Mouse (Mus musculus): ENCODE measurements around the gene AC161166.1. TPM values are rescaled to one million over a fixed set of nuclear protein-coding genes. Genes with fewer than 3 reads are reported as not detected.
"Not testable (repeated sequence)": the region's sequence is repeated elsewhere in the genome, so short reads cannot be mapped to it uniquely, and the experiment has no call there.

The AC161166.1 gene
- polyA plus RNA-seq, 1 experiment from 2014 or later: 0.07 TPM

- DNase-seq (ENCODE audit: low spot score): no peak
These were observed 25.6 kb downstream of the AC161166.1 start for GRCm38 (mm10) chr7:24486654-24487130.

DNA sequence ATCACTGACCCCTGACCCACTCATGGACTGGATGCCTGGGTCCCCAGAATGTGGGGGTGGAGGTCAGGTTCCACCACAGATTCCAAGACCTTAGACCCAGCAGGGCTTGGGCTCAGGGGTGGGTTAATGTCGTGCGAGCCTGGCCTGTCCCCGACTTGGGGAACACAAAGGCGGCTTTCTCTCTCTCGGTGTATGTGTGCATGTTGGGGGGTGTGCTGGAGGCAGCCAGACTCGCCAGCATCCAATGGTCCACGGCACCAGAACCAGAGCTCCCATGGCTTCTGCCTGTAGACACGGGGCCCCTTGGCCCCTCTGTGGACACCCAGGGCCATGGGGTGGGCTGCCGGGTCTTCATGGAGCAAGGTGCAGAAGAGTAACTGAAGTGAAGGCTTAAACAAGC lies 26.8 kb downstream of the AC161166.1 start:
- no peak for DNase-seq (ENCODE audit: low spot score)

DNA sequence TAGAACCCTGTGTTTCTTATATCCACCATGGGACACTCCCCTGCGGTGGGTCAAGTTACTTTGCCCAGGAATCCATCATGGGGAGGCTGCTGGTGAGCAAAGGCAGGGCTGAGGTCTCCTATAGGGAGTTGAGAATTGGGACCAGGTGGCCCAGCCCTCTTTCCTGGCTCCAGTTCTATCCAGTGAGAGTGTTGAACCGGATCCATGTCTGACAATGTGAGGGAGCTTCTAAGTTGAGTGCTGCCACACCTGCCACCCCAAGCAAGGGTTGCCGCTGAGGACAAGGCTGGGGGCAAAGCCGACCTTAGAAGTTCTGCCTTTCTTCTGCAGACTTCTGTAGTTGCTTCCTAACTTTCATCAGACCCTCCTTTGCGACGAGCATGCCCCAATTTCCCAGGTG lies 29.0 kb downstream of the AC161166.1 start:
- not testable (repeated sequence) for DNase-seq (ENCODE audit: low spot score)

DNA sequence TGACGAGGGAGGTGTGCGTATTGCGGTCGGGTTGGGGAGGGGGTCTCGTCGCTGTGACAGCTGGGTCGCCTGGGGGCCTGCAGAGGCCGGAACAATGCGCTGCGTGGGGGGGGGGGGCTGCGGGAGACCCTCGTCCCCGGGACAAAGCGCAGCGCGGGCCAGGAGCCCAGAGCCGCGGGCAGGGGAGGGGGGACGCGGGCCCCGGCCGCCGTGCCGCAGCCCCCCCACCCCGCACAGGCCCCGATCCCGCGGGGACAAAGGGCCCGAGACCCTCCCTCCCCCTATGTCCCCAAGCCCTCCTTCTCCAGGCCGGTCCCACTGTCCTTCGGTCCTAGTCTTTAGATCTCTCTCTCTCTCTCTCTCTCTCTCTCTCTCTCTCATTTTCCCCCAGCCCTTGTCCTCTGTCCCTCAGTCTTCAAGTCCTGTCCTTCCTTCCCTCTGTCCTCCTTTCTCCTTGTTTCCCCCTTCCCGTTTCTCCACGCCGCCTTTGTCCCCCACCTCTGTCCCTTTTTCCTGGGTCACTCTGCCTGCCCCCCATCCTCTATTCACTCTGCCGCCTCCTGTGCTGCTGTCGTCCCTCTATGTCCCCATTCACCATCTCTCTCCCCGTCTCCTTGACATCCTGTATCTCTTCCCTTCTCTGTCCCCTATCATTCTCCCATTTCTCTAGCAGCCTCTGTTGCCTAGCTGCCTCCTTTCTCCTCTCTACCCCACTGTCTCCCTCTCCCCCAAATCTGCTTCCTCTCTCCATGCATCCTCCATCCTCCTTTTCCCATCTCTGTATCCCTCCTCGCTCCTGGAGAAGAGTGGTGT lies 29.8 kb downstream of the AC161166.1 start:
- no peak for DNase-seq (ENCODE audit: low spot score)

DNA sequence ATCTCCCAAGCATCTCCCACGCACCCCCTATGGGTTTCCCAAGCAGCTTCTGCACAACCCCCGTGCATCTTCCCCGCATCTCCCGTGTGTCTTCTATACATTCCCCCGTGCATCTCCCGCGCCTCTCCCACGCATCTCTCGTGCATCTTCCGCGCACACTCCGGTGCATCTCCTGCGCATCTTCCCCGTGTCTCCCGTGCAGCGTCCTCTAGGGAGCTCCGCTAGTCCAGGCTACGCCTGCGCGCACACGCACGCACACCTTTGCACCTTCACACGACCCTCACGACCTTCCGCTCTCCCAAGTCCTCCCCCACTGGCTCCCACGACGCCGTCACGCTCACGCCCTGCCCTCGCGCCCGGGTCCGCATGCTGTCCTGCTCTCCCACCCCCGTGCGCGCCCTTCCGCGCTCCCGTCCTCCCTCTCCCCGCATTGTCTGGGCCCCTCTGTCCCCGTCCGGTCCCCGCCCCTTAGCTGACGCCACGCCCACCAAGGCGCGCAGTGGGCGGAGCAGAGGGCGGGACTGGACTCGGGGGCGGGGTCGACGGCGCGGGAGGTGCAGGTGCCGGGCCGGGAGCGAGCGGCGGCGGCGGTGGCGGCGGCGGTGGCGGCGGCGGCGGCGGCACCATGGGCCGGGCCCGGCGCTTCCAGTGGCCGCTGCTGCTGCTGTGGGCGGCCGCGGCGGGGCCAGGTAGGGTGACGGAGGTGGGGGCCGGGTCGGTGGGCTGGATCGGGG lies 30.6 kb downstream of the AC161166.1 start, which contains the start of gene Cadm4:
Cadm4 (plus strand) TSS at position 550 of the 734 bp plus-strand sequence.
- peak; percentile 91 for DNase-seq (ENCODE audit: low spot score)

GRCm38 (mm10) chr7:24480986-24481473 lies 31.2 kb downstream of the AC161166.1 start:
- DNase-seq (ENCODE audit: low spot score): no peak

- no peak for DNase-seq (ENCODE audit: low spot score)
These were observed 31.9 kb downstream of the AC161166.1 start for GRCm38 (mm10) chr7:24480121-24480941.

GRCm38 (mm10) chr7:24479685-24480084 lies 32.6 kb downstream of the AC161166.1 start:
- DNase-seq (ENCODE audit: low spot score): no peak

- no peak for DNase-seq (ENCODE audit: low spot score)
These were observed 33.3 kb downstream of the AC161166.1 start for GRCm38 (mm10) chr7:24478911-24479310.

DNA sequence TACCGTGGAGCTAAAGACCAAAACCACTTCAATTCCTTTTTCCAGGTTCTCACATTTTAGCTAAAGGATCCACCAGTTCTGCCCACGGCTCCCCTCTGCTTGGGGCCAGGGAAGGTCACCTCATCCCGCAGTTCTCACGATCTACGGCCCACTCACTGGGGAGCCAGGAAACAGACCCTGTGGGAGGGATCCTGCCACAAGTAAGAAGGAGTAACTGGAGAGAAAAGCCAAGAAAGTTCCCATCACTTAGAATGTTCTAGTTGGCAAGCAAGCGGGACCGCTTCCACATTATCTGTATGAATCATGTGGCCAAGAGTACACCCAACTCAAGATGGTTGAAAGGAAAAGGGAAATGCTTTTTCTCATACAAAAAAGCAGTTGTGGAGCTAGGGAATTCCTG lies 35.4 kb downstream of the AC161166.1 start:
- DNase-seq (ENCODE audit: low spot score): no peak

DNA sequence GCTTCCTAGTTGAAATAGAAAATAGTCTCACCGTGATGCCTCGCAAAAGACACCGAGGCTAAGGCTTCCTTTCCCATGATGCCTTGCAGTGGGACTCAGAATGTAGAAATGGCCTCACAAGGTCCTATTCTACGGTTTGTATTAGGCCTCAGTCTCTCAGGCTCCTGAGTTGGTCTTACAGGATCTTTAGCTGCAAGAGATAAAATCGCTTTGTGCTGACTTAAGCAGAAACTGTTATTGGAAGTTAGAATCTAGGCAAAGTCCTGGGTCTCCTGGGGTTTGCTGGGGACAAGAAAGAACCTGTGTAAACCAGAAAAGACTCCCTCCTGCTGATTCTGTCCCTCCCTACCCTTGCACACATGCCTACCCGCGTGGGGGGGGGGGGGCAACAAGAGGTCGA lies 35.9 kb downstream of the AC161166.1 start:
- no peak for DNase-seq (ENCODE audit: low spot score)

DNA sequence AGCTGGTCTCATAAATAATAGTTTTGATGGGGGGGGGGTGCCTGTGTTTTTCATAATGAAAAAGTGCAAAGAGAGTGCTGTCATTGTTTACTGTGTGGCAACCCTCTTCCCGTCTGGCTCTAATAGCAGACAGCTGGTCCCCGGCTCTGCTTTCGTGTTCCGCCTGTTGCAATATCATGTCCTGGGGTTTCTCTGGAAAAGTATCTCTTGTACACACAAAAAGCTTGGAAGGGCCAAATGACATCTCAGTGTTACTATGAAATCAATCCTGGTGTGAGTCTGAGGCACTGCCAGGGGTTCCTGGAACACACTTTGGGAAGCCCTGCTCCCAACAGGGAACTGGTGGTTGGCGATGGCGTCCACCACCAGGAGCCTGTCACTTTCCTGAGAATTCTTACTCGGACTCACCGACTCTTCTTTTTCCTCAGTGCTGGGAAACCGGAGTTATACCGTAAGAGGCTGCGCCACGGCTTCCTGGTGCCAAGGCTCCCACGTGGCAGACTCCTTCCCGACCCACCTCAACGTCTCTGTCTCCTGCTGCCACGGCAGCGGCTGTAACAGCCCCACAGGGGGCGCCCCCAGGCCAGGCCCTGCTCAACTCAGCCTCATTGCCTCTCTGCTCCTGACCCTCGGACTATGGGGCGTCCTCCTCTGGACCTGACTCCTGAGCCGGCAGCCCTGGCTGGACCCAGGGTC lies 37.3 kb downstream of the AC161166.1 start:
- DNase-seq (ENCODE audit: low spot score): no peak

DNA sequence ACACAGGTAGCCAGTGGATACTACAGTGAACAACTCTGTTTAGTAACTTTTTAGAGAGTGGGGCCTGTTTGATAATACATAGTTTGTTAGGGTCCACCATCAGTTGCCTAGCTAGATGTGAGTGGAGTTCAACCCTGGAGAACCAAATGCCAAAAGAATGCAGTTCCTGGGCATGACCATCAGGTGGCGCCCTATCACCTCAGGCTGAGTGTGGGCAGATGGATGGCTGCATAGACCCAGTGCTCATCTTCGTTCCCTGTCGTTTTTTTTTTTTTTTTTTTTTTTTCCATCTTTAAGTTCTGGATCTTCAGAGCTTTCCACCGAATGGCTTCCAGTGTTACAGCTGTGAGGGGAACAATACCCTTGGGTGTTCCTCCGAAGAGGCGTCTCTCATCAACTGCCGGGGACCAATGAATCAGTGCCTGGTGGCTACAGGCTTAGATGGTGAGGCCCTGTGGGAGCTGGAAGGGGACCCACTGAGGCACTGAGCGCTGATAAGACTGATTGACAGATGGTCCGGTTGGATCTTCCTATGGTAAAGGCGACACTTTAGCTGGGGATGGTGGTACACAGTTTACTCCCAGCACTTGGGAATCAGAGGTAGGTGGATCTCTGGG lies 38.2 kb downstream of the AC161166.1 start:
- DNase-seq (ENCODE audit: low spot score): peak; percentile 58

GRCm38 (mm10) chr7:24472937-24473336 lies 39.3 kb downstream of the AC161166.1 start:
- peak; percentile 60 for DNase-seq (ENCODE audit: low spot score)

GRCm38 (mm10) chr7:24472442-24472841 lies 39.8 kb downstream of the AC161166.1 start:
- no peak for DNase-seq (ENCODE audit: low spot score)

GRCm38 (mm10) chr7:24470356-24470755 lies 41.9 kb downstream of the AC161166.1 start:
- no peak for DNase-seq (ENCODE audit: low spot score)

GRCm38 (mm10) chr7:24469126-24469525 lies 43.1 kb downstream of the AC161166.1 start:
- DNase-seq (ENCODE audit: low spot score): no peak

DNA sequence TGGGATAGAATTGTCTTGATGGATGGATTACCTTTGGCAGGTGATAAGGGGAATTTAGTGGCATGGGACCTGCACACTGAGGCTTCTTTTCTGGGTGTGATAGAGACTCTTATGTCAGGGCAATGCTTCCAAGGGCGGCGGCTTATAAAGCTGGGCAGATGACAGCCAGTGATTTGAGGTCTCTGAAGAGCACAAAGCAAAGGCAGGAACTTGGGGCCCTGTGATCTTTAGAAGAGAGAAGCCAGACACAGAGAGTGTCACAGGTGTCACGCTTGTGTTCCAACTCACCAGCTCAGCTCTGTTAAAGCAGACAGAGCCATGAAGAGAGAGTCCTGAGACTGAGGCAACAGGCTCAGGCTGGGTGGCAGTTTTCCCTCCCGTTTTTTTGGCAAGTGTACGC lies 44.4 kb downstream of the AC161166.1 start:
- DNase-seq (ENCODE audit: low spot score): peak; percentile 81

GRCm38 (mm10) chr7:24466835-24467234 lies 45.4 kb downstream of the AC161166.1 start:
- no peak for DNase-seq (ENCODE audit: low spot score)

All from thymus, postnatal 0 days (tissue).